Mouse (Mus musculus) hindbrain, embryonic 14.5 days (tissue): ENCODE measurements around the gene Rpl12. TPM values are rescaled to one million over a fixed set of nuclear protein-coding genes. Genes with fewer than 3 reads are reported as not detected.

Experiments
- ATAC-seq: fragments of 200-750 bp; cut with Nextera tagmentation; 2 replicates; pipeline ENCODE4 v1.8.0; 2017; ENCODE audit warnings: moderate number of reproducible peaks, mild to moderate bottlenecking, moderate TSS enrichment, moderate library complexity; ENCODE audit not compliant: low FRiP score
- DNase-seq: peaks from one replicate; pipeline ENCODE4 v3.0.0-alpha.2; 2015; ENCODE audit warnings: low spot score
- H3K27ac ChIP-seq: fragments of 300-500 bp; sonication (generic); 2 replicates; pipeline ENCODE4 v1.5.1; 2014; ENCODE audit warnings: mild to moderate bottlenecking, moderate library complexity
- H3K27me3 ChIP-seq: fragments of 300-500 bp; sonication (generic); 2 replicates; pipeline ENCODE4 v1.6.1; 2014; ENCODE audit warnings: mild to moderate bottlenecking, low read length, mixed read lengths; ENCODE audit not compliant: control insufficient read depth, insufficient read depth
- H3K36me3 ChIP-seq: fragments of 300-500 bp; sonication (generic); replicated peaks from 2 replicates; pipeline ENCODE4 v1.6.1; 2014; ENCODE audit not compliant: control insufficient read depth, insufficient read depth
- H3K4me1 ChIP-seq: fragments of 300-500 bp; sonication (generic); replicated peaks from 2 replicates; pipeline ENCODE4 v1.6.1; 2014; ENCODE audit warnings: antibody characterized with exemption, low read length, mixed read lengths; ENCODE audit not compliant: control insufficient read depth, insufficient read depth
- H3K4me2 ChIP-seq: fragments of 300-500 bp; sonication (generic); replicated peaks from 2 replicates; pipeline ENCODE4 v1.6.1; 2014; ENCODE audit warnings: mild to moderate bottlenecking, moderate library complexity
- H3K4me3 ChIP-seq: fragments of 300-500 bp; sonication (generic); replicated peaks from 2 replicates; pipeline ENCODE4 v1.5.1; 2014; ENCODE audit warnings: mild to moderate bottlenecking, low read length
- H3K9ac ChIP-seq: fragments of 300-500 bp; sonication (generic); 2 replicates; pipeline ENCODE4 v1.6.1; 2014
- H3K9me3 ChIP-seq: fragments of 300-500 bp; sonication (generic); 2 replicates; pipeline ENCODE4 v1.6.1; 2016; ENCODE audit warnings: low read length; ENCODE audit not compliant: control insufficient read depth
- WGBS: fragments of 180-500 bp; shearing (Covaris S2); extraction: QIAGEN DNeasy Blood & Tissue Kit; methylation state at CpG from one replicate; pipeline ENCODE4 v1.1.7; 2014; 5-methylcytosine and 5-hydroxymethylcytosine counted together
- polyA plus RNA-seq: library from polyadenylated mRNA; unstranded; fragments of >200 nt; fragmentation: Nextera tagmentation; extraction: Ambion mirVana; gene quantifications from 2 replicates; pipeline ENCODE4 v1.2.1, GENCODE M21; 2014

Gene Rpl12
- polyA plus RNA-seq, 1 experiment from 2014 or later = 113 TPM

- 82% methylated on average over 4 of the region's 4 CpGs for WGBS
- DNase-seq (no peak), ATAC-seq (no peak)
- peak overlapping the region; percentile 95; the same call in 1 of the 2 replicates for H3K9ac ChIP-seq
- no peak overlapping the region for H3K27ac ChIP-seq
- peaks cover 27% of the 10 kb centered on the region for H3K36me3 ChIP-seq
- H3K4me1 ChIP-seq = peaks cover 35% of the 10 kb centered on the region
- no peak overlapping the region for H3K4me3 ChIP-seq
- H3K9me3 ChIP-seq = no peaks in the 10 kb centered on the region
- peak overlapping the region; percentile 86; the same call in 1 of the 2 replicates for H3K4me2 ChIP-seq
- H3K27me3 ChIP-seq = no peaks in the 10 kb centered on the region
Measured at GRCm38 (mm10) chr2:32963544-32963943, 2.2 kb downstream of the Rpl12 start.

DNA sequence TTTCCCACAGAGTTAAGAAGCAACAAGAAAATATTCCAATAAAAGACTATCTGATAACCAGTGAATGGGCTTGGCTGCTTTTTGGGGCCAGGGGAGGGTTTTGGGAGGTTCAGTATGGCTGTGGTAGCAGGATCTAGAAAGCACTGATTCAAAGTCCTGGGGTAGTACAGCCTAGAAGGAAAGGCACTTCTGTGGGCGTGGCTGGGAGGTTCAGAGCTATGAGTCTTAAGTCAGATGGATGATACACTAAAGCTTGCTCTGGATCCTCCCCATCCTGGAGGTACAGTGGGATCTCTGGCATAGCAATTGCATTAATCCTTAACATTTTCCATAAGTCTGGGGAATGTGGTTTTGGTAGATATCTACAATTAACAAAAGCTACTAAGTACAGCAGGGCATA is 2.6 kb downstream of the Rpl12 start:
- Histone ChIP-seq H3K27me3 (no peaks in the 10 kb centered on the region), H3K36me3 (peaks cover 27% of the 10 kb centered on the region), H3K9me3 (no peaks in the 10 kb centered on the region), H3K9ac (no peak overlapping the region), H3K27ac (no peak overlapping the region), H3K4me2 (0 out of 2 replicates have a peak overlapping the region, but pooled peaks have one; percentile 86), H3K4me3 (no peak overlapping the region), H3K4me1 (peaks cover 35% of the 10 kb centered on the region)
- no peak for ATAC-seq
- WGBS = 82% methylated on average over 1 of the region's 1 CpGs
- DNase-seq = no peak

GRCm38 (mm10) chr2:32964659-32965457 is 3.5 kb downstream of the Rpl12 start:
- DNase-seq (no peak), ATAC-seq (no peak)
- H3K9me3 ChIP-seq = no peaks in the 10 kb centered on the region
- H3K27ac ChIP-seq = no peak overlapping the region
- no peak overlapping the region for H3K9ac ChIP-seq
- no peak overlapping the region for H3K4me3 ChIP-seq
- peaks cover 27% of the 10 kb centered on the region for H3K36me3 ChIP-seq
- H3K4me2 ChIP-seq = no peak overlapping the region
- WGBS = 32% methylated on average over 10 of the region's 10 CpGs
- no peaks in the 10 kb centered on the region for H3K27me3 ChIP-seq
- peaks cover 35% of the 10 kb centered on the region for H3K4me1 ChIP-seq

GRCm38 (mm10) chr2:32965511-32966183 is 4.3 kb downstream of the Rpl12 start:
- no peak overlapping the region; the same call in 1 of the 2 replicates for H3K27ac ChIP-seq
- H3K36me3 ChIP-seq = peaks cover 27% of the 10 kb centered on the region
- peak overlapping the region; percentile 71 for H3K9ac ChIP-seq
- peak overlapping the region; percentile 88; the same call in 1 of the 2 replicates for H3K4me2 ChIP-seq
- H3K27me3 ChIP-seq = no peaks in the 10 kb centered on the region
- no peak for ATAC-seq
- H3K4me1 ChIP-seq = peaks cover 30% of the 10 kb centered on the region
- no peak overlapping the region; the same call in 1 of the 2 replicates for H3K4me3 ChIP-seq
- DNase-seq = no peak
- no peaks in the 10 kb centered on the region for H3K9me3 ChIP-seq
- WGBS = 20% methylated on average over 7 of the region's 7 CpGs

DNA sequence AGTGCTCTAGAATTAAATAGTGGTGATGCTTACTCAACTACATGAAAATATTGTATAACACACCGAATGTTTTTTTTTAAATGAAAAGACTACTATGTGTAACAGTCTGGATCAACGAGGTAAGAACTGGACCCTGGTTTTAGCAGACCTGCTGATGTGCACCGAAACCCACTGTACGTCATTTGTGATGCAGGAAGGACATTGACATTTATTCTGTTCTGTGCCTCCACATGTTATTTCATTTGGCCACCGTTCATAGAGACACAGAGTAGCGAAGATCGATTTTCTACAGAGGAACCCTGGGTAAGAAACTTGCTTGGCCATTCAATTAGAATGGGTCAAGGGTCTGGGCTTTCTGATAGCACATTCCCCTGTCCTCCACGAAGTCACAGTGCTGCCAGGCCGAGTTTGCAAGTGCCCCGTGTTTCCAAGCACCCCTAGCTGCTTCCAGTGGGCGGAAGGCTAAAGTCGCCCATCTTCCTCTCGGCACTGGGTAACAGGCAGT is 4.9 kb downstream of the Rpl12 start:
- H3K4me2 ChIP-seq = peak overlapping the region; percentile 88
- DNase-seq = no peak
- 12% methylated on average over 13 of the region's 13 CpGs for WGBS
- no peak for ATAC-seq
- H3K4me1 ChIP-seq = peaks cover 24% of the 10 kb centered on the region
- peaks cover 27% of the 10 kb centered on the region for H3K36me3 ChIP-seq
- no peaks in the 10 kb centered on the region for H3K27me3 ChIP-seq
- peak overlapping the region; percentile 93 for H3K27ac ChIP-seq
- H3K9ac ChIP-seq = peak overlapping the region; percentile 71
- no peaks in the 10 kb centered on the region for H3K9me3 ChIP-seq
- peak overlapping the region; percentile 55 for H3K4me3 ChIP-seq

DNA sequence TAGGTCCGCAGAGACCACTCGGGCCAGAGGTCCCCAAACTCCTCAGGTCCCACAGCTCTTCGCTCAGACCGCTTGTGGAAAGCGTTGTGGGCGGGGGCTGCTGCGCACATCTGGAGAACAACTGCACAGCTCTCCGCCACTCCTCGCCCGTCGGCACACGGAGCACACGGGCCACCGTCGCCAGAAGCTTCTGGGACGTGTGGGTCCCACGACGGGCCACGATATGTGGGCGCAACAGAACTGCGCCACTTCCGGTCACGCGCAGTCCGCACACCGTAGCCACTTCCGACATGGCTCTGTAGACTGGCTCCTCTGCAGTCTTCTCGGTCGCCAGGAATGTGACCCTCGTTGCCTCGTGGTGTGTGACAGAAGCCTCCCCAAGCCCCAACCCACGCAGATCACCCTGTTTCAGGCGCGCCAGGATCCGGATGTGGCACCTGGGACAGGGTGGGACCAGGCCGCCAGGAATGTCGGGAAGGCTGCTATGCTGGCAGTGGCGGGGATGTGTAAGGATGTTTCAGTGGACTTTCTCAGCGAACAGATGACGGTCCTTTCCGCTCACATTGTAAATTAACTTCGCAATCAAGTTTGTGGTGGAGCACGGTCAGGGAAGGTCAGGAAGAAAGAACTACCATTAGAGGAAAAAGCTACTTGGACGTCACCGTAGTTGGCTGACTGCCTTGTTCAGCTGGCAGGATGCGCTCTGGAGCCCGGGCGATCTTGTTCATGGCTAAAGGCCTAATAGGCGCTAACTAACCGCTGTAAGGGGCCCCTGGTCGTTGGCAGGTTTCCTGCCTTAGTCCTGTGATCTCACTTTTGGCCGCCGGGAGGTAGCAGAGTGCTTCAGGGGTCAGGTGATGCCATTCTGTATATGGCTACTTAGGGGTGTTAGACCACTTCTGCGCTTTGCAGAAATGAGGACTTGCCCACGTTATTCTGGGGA is 5.6 kb downstream of the Rpl12 start:
- Histone ChIP-seq H3K4me2 (peak overlapping the region; percentile 88), H3K36me3 (peaks cover 30% of the 10 kb centered on the region), H3K9ac (peak overlapping the region; percentile 71), H3K9me3 (no peaks in the 10 kb centered on the region), H3K27me3 (no peaks in the 10 kb centered on the region), H3K27ac (peak overlapping the region; percentile 93), H3K4me1 (peaks cover 24% of the 10 kb centered on the region), H3K4me3 (peak overlapping the region; percentile 55)
- ATAC-seq (peak; percentile 91), DNase-seq (peak; percentile 91)
- 1% methylated on average over 54 of the region's 55 CpGs for WGBS

GRCm38 (mm10) chr2:32968024-32968614 is 6.8 kb downstream of the Rpl12 start:
- 85% methylated on average over 9 of the region's 9 CpGs for whole genome bisulfite sequencing
- no peaks in the 10 kb centered on the region for H3K27me3 ChIP-seq
- H3K36me3 ChIP-seq = peaks cover 33% of the 10 kb centered on the region
- H3K9ac ChIP-seq = peak overlapping the region; percentile 71; the same call in 1 of the 2 replicates
- no peak overlapping the region for H3K27ac ChIP-seq
- H3K4me1 ChIP-seq = peaks cover 16% of the 10 kb centered on the region
- peak overlapping the region; percentile 88 for H3K4me2 ChIP-seq
- ATAC-seq (no peak), DNase-seq (no peak)
- H3K4me3 ChIP-seq = peak overlapping the region; percentile 55; the same call in 1 of the 2 replicates
- no peaks in the 10 kb centered on the region for H3K9me3 ChIP-seq

- Histone ChIP-seq H3K4me2 (no peak overlapping the region), H3K4me3 (no peak overlapping the region), H3K9me3 (no peaks in the 10 kb centered on the region), H3K27ac (no peak overlapping the region), H3K36me3 (peaks cover 33% of the 10 kb centered on the region), H3K9ac (no peak overlapping the region), H3K4me1 (peaks cover 16% of the 10 kb centered on the region), H3K27me3 (no peaks in the 10 kb centered on the region)
- DNase-seq = no peak
- 87% methylated on average over 8 of the region's 8 CpGs for WGBS
- ATAC-seq = no peak
Measured at GRCm38 (mm10) chr2:32969326-32969725, 8.0 kb downstream of the Rpl12 start.
